Mouse (Mus musculus): ENCODE measurements at regions not wholly inside any gene's neighbourhood (a gene's known extent, or its start where the extent isn't known, plus 50 kb on each side); places are given as distances from the start of the nearest gene placed in this dataset.

DNA sequence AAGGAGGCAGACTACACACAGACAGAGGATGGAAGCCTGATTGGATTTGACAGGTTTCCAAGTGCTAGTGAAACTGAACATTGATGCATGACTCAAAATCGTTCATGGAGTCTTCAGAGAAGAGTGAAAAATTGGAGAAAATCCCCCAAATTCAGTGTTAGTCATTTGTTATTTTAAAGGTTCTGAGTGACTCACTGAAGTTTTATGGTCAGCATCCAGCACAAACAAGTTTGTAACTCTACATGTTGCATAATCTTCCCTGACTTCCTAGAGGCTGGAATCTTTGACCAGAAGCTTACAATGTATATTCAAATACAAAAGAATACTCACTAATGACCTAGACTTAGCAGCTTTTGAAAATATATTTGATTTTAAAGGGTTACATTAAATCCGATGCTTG is 224.3 kb upstream of the Pot1a start:
- H3K27ac ChIP-seq (replicated peaks; ENCODE audit: low read depth, low read length) = no peak overlapping the region
- no peaks in the 10 kb centered on the region for H3K4me1 ChIP-seq (ENCODE audit: control insufficient read depth, insufficient read depth, insufficient read length, low read length)
- H3K4me3 ChIP-seq (ENCODE audit: insufficient read depth, low read depth, low read length) = no peak overlapping the region

DNA sequence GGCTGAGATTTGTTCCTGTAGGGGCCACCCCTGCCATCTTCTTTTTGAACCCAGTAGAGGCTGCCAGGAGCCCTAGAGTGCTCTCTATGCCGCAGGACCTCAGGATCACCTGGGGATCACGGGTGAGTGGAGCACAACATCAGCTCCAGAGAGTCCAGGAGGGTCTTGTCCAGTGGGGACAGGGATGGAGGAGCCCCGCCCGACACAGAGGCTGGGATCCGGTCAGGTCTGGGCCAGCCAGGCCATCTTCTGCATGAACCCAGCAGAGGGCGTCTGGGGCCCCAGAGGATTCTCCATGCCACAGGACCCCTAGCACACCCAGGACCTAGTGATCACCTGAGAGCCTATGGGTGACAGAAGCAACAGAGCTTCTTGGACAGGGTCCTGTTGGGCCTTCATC is 206.3 kb upstream of the Pot1a start:
- Histone ChIP-seq H3K4me3 (ENCODE audit: insufficient read depth, low read depth, low read length) (no peak overlapping the region), H3K4me1 (ENCODE audit: control insufficient read depth, insufficient read depth, insufficient read length, low read length) (no peaks in the 10 kb centered on the region), H3K27ac (replicated peaks; ENCODE audit: low read depth, low read length) (no peak overlapping the region)

DNA sequence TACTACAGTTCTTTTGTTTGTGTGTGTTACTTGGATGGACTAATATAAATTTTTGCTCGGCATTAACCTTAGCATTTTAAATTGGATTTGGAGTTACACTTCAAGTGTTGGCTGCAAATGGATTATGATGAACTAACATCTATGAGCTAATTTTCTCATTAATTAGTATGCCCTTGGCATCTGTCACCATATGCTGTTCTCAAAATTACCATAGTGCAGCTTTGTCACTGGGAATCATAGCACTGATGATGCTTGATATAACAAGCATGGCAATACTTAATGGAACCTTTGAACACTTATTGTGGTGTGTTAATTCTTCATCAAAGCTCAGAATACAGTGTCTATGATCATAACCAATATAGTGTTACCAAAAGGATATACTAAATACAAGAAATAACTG is 185.0 kb upstream of the Pot1a start:
- Histone ChIP-seq H3K4me3 (ENCODE audit: insufficient read depth, low read depth, low read length) (no peak overlapping the region), H3K4me1 (ENCODE audit: control insufficient read depth, insufficient read depth, insufficient read length, low read length) (no peaks in the 10 kb centered on the region), H3K27ac (replicated peaks; ENCODE audit: low read depth, low read length) (no peak overlapping the region)

DNA sequence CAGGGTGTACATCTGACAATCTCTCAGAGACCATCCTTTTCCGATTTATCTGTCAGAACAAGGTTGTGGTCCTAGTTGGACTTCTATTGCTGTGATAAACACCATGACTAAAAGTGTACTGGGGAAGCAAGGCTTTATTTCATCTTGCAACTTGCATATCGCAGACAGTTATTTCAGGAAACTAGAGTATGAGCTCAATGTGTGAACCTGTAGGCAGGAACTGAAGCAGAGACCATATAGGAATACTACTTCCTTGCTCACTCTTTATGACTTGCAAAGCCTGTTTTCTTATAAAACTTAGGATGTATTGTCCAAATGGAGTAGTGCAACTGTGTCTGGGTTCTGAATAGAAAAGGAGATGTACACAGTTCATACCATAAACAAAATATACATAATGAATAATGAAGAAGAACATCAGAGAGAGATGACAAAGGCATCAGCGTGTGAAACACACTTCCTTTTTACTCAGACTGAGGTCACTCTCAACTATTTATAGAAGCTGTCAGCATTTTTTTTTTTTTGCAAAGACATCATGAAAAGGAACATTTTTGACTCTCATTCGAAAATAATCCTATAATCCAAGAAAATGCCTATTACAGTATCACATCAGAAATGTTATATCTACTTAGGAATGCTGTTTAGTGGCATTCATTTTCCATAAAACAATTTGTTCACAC is 169.3 kb upstream of the Pot1a start:
- Histone ChIP-seq H3K4me3 (ENCODE audit: insufficient read depth, low read depth, low read length) (no peak overlapping the region), H3K4me1 (ENCODE audit: control insufficient read depth, insufficient read depth, insufficient read length, low read length) (no peaks in the 10 kb centered on the region), H3K27ac (replicated peaks; ENCODE audit: low read depth, low read length) (no peak overlapping the region)

DNA sequence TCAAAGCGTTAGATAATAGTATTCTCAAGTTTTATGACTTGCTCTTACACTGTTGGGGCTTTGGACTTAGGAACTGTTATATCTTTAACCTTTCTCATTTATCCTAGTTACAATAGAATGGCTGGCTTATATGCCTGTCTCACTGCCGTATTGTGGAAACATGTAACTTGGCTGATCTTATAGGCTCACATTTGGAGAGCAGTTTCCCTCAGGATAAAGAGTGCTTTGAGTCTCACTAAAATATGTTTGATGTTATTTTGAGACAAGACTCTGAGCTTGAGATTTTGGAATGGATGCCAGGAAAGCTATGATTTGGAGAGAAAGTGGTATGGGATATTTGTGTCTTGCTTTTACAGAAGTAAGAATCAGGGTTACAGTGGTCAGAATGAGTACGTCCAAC is 156.4 kb upstream of the Pot1a start:
- Histone ChIP-seq H3K4me3 (ENCODE audit: insufficient read depth, low read depth, low read length) (no peak overlapping the region), H3K27ac (replicated peaks; ENCODE audit: low read depth, low read length) (no peak overlapping the region), H3K4me1 (ENCODE audit: control insufficient read depth, insufficient read depth, insufficient read length, low read length) (no peaks in the 10 kb centered on the region)

DNA sequence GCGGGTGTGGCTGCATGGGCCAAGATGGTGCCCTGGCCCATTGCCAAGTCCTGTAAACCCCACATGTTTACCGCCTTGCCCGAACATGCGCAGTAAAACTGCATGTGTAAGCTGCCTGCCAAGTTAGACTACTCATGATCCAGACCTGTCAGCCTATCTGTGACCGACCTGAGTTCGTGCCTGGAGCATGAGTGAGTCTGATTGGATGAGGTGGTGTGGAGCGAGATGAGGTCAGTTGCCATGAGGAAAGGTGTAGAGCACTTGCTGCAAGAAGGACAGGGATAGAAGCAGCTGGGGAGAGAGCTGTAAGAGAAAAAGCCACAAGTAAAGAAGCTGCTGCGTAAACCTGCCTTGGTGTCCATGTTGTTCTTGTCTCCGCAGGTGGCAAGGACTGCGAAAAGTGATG is 122.1 kb upstream of the Pot1a start:
- Histone ChIP-seq H3K4me3 (ENCODE audit: insufficient read depth, low read depth, low read length) (0 out of 2 replicates have a peak overlapping the region, but pooled peaks have one; percentile 11), H3K27ac (replicated peaks; ENCODE audit: low read depth, low read length) (no peak overlapping the region), H3K4me1 (ENCODE audit: control insufficient read depth, insufficient read depth, insufficient read length, low read length) (no peaks in the 10 kb centered on the region)

DNA sequence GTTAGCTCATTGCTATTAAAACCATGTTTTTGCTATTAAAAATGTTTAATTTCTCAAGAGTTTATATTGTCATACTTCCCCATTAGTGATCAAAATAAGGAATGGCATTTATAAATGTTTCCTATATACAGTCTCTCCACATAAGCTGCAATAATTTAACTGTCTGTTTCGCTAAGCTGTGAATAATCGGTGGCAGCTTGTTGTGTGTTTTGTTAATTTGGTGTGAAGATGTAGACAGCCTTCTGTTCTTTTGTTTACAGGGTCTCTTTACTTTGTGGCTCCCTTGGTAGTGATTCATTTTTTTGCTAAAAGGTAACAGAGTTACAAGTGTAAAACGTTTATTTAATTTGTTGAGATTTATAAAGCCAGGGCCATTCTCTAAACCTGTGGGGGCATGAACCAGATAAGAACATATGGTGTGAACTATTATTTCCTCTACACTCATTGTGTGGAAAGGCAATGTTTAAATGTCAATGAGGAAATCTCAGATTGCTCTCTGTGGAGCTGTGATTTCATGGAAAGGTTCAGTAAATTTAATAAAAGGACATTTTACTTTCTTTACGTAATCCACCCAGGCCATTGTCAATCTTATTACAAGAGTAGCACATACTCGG is 108.9 kb upstream of the Pot1a start:
- H3K4me3 ChIP-seq (ENCODE audit: insufficient read depth, low read depth, low read length) = no peak overlapping the region
- no peak overlapping the region for H3K27ac ChIP-seq (replicated peaks; ENCODE audit: low read depth, low read length)
- H3K4me1 ChIP-seq (ENCODE audit: control insufficient read depth, insufficient read depth, insufficient read length, low read length) = no peaks in the 10 kb centered on the region

DNA sequence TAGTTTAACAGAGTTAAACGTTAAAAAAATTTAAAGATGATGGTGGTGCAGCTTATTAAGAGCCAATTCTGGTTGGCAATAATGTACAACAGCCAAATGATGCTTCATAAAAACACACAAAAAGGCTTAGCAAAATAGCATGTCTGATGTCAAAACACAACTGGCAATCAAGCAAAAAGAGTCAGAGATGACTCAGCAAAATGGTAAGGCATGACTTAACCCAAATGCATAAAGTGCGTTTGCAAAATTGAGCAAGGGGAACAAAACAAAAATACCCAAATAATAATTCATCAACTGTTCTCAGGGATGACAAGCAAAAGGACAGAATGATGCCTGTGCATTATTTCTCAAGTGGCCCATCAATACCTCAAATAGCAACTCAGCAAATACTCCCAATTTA is 105.1 kb upstream of the Pot1a start:
- H3K27ac ChIP-seq (replicated peaks; ENCODE audit: low read depth, low read length) = no peak overlapping the region
- H3K4me3 ChIP-seq (ENCODE audit: insufficient read depth, low read depth, low read length) = no peak overlapping the region
- H3K4me1 ChIP-seq (ENCODE audit: control insufficient read depth, insufficient read depth, insufficient read length, low read length) = no peaks in the 10 kb centered on the region

DNA sequence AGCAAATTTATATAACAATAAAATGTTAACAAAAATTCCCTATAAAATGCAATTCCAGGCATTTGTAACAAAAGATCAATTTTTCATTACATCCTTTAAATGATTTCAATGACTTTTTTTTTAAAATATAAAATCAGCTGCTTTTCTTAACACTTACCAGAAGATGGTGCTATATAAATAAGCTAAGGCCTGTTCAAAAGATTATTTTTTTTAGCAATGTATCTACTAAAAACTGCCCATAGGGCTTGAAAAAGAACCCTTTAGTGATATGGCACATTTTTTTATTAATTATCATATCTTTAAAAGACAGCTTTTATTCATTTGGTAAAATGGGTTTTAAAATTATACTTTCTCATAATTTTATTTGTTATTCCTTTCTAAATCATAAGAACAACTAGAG is 90.9 kb upstream of the Pot1a start:
- Histone ChIP-seq H3K27ac (replicated peaks; ENCODE audit: low read depth, low read length) (no peak overlapping the region), H3K4me3 (ENCODE audit: insufficient read depth, low read depth, low read length) (no peak overlapping the region), H3K4me1 (ENCODE audit: control insufficient read depth, insufficient read depth, insufficient read length, low read length) (no peaks in the 10 kb centered on the region)

DNA sequence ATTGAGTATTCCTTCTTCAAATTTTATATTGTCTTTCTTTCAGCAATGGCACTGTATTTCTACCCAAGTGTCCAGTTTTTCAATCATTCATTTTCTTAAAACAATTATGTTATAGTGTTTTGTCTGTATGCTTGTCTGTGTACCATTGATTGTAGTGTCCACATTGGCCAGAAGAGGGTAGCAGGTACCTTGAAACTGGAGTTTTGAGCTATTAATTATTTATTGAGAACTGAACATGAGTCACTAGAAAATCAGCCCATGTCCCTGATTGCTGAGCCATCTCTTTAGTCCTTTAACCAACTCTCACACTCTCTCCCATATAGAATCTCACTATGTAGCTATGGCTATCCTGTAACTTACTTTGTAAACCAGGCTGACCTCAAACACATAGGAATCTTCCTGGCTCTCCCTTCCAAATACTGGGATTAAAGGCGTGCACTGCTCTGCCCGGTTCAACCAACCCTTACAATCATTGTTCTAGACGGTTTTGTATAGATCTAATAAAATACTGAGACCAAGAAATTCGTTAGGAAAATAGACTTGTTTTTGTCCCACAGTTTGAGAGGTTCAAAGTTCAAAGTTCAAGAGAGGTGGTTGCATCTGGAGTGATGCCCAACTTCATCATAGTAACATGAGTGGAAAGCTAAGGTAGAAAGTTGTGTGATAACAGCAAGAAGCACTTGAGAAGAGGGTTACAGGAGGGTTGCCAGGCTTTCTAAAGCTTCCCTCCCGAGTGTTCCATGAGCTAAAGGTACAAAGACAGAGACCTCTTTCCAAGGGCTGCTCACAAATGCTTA is 85.6 kb upstream of the Pot1a start:
- Histone ChIP-seq H3K27ac (replicated peaks; ENCODE audit: low read depth, low read length) (no peak overlapping the region), H3K4me3 (ENCODE audit: insufficient read depth, low read depth, low read length) (no peak overlapping the region), H3K4me1 (ENCODE audit: control insufficient read depth, insufficient read depth, insufficient read length, low read length) (no peaks in the 10 kb centered on the region)

DNA sequence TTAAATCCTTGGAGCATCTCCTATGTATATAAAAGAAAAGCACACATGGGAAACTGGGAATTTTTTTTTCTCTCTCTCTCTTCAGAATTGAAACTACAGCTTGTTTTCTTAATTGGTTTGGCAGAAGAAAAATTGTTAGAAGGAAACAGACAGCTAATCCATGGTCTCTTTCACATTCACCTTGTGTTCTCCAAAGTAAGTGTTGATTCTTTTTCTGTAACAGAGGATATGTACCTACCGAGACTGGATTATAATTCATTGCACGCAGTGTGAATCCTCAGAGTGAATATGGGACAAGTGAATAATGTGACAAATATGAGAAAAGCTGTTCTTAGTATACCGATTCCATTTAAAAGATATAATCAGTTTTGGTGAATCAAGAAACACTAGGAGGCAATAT is 58.9 kb upstream of the Pot1a start:
- Histone ChIP-seq H3K4me3 (ENCODE audit: insufficient read depth, low read depth, low read length) (no peak overlapping the region), H3K4me1 (ENCODE audit: control insufficient read depth, insufficient read depth, insufficient read length, low read length) (no peaks in the 10 kb centered on the region), H3K27ac (replicated peaks; ENCODE audit: low read depth, low read length) (no peak overlapping the region)
